Mouse (Mus musculus): ENCODE measurements around the gene Ednrb. TPM values are rescaled to one million over a fixed set of nuclear protein-coding genes. Genes with fewer than 3 reads are reported as not detected.

The Ednrb gene
- polyA plus RNA-seq, 2 experiments: 2.3 to 7.5 TPM

- Histone ChIP-seq H3K9me3 (ENCODE audit: control insufficient read depth, low read length) (no peaks in the 10 kb centered on the region), H3K27ac (no peak overlapping the region), H3K4me2 (ENCODE audit: low read depth) (peak overlapping the region; percentile 21), H3K27me3 (ENCODE audit: control insufficient read depth, insufficient read depth, low read length) (no peaks in the 10 kb centered on the region), H3K4me3 (ENCODE audit: insufficient read depth in 1 of 2, low read depth in 2 of 2, low read length in 2 of 2) (no peak overlapping the region), H3K36me3 (replicated peaks; ENCODE audit: control insufficient read depth, insufficient read depth, low read depth) (no peaks in the 10 kb centered on the region), H3K9ac (replicated peaks) (no peak overlapping the region), H3K4me1 (replicated peaks; ENCODE audit: control insufficient read depth in 2 of 2, insufficient read depth in 2 of 2, low read length in 1 of 2) (peaks cover 3 to 9% of the 10 kb centered on the region in 2 experiments; a peak in 3 of 4 replicates)
- no peak for ATAC-seq (ENCODE audit: insufficient read depth)
- no peak for TF ChIP-seq CTCF (IDR thresholded peaks at IDR 0.05; ENCODE audit: low read depth)
- no peak for TF ChIP-seq EP300 (IDR thresholded peaks at IDR 0.05; ENCODE audit: low read depth)
- DNase-seq (ENCODE audit: low read depth in 3 of 3, low spot score in 3 of 3): no peak
- 21% methylated on average over 16 of the region's 16 CpGs for WGBS (ENCODE audit: insufficient replicate concordance)
Observed at GRCm38 (mm10) chr14:103815542-103815941, 28.7 kb downstream of the Ednrb start.

DNA sequence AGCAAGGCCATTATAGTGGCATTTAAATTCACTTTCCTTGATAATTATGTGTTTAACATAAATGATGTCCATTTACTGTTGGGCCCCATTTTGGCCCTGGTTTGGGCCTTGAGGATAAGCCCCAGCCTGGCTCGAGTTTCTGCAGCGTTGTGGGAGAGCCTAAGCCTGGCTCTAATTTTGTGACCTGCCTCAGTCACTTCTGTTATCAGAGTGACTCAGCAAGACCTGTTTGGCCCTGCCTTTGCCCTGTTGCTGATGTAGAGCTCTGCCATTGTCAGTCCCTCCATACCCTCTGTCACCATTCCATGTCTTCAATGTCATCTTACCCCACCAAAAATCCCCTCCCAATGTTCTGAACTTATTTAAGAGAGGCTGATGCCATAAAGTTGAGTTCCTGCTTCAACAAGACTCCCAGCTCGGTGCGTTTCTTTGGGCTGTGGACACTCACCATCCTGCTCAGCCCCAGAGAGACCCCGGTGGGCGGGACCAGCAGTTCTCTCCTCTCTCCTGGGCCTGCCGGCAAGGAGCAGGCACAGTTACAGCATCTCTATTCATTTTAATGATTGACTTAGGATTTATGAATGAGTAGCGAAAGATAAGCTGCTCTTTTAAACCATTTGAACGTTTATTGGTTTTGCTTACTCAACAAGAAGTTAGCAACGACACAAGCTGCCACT lies 30.0 kb downstream of the Ednrb start:
- H3K9me3 ChIP-seq (ENCODE audit: control insufficient read depth, low read length): no peaks in the 10 kb centered on the region
- WGBS (ENCODE audit: insufficient replicate concordance): 37% methylated on average over 10 of the region's 10 CpGs
- no peak overlapping the region for H3K4me2 ChIP-seq (ENCODE audit: low read depth)
- H3K27me3 ChIP-seq (ENCODE audit: control insufficient read depth, insufficient read depth, low read length): no peaks in the 10 kb centered on the region
- H3K36me3 ChIP-seq (replicated peaks; ENCODE audit: control insufficient read depth, insufficient read depth, low read depth): no peaks in the 10 kb centered on the region
- no peak overlapping the region for H3K9ac ChIP-seq (replicated peaks)
- no peak for TF ChIP-seq EP300 (IDR thresholded peaks at IDR 0.05; ENCODE audit: low read depth)
- TF ChIP-seq CTCF (IDR thresholded peaks at IDR 0.05; ENCODE audit: low read depth): no peak
- ATAC-seq (ENCODE audit: insufficient read depth) (peak; percentile 85), DNase-seq (ENCODE audit: low read depth in 3 of 3, low spot score in 3 of 3) (peak; percentile 4 to 12 (median 7))
- H3K27ac ChIP-seq: no peak overlapping the region
- peaks cover 3 to 9% of the 10 kb centered on the region in 2 experiments; a peak in 3 of 4 replicates for H3K4me1 ChIP-seq (replicated peaks; ENCODE audit: control insufficient read depth in 2 of 2, insufficient read depth in 2 of 2, low read length in 1 of 2)
- no peak overlapping the region for H3K4me3 ChIP-seq (ENCODE audit: insufficient read depth in 1 of 2, low read depth in 2 of 2, low read length in 2 of 2)

DNA sequence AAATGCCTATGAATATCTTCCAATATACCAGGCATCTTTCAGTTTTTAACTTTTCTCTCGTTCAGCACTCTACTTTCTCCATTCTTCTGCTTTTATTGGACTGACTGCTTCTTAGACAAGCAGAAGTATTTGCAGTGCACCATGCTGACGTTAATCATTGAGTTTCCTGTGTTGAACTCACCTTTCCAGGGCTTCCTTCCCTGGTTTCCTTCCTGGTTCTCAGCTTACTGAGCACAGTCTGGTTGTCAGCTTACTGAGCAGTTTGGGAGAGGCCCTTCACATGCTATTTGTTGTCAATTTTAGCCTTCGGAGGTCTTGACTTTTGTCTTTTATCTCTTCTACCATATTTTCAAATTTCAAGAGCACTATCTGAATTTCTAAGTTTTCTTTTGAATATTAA lies 31.0 kb downstream of the Ednrb start:
- no peak overlapping the region for H3K4me3 ChIP-seq (ENCODE audit: insufficient read depth in 1 of 2, low read depth in 2 of 2, low read length in 2 of 2)
- TF ChIP-seq EP300 (IDR thresholded peaks at IDR 0.05; ENCODE audit: low read depth) (no peak), CTCF (IDR thresholded peaks at IDR 0.05; ENCODE audit: low read depth) (no peak)
- no peak overlapping the region for H3K27ac ChIP-seq
- H3K9me3 ChIP-seq (ENCODE audit: control insufficient read depth, low read length): no peaks in the 10 kb centered on the region
- H3K4me2 ChIP-seq (ENCODE audit: low read depth): no peak overlapping the region
- no peak overlapping the region for H3K9ac ChIP-seq (replicated peaks)
- H3K36me3 ChIP-seq (replicated peaks; ENCODE audit: control insufficient read depth, insufficient read depth, low read depth): no peaks in the 10 kb centered on the region
- WGBS (ENCODE audit: insufficient replicate concordance): 10% methylated on average over 3 of the region's 3 CpGs
- ATAC-seq (ENCODE audit: insufficient read depth): no peak
- H3K27me3 ChIP-seq (ENCODE audit: control insufficient read depth, insufficient read depth, low read length): no peaks in the 10 kb centered on the region
- DNase-seq (ENCODE audit: low read depth in 3 of 3, low spot score in 3 of 3): no peak
- H3K4me1 ChIP-seq (replicated peaks; ENCODE audit: control insufficient read depth in 2 of 2, insufficient read depth in 2 of 2, low read length in 1 of 2): peaks cover 3 to 9% of the 10 kb centered on the region in 2 experiments; a peak in 3 of 4 replicates

GRCm38 (mm10) chr14:103811291-103811690 lies 32.9 kb downstream of the Ednrb start:
- H3K4me1 ChIP-seq (replicated peaks; ENCODE audit: control insufficient read depth in 2 of 2, insufficient read depth in 2 of 2, low read length in 1 of 2): peaks cover 3 to 9% of the 10 kb centered on the region in 2 experiments; a peak in 3 of 4 replicates
- H3K4me2 ChIP-seq (ENCODE audit: low read depth): no peak overlapping the region
- no peaks in the 10 kb centered on the region for H3K36me3 ChIP-seq (replicated peaks; ENCODE audit: control insufficient read depth, insufficient read depth, low read depth)
- H3K27ac ChIP-seq: no peak overlapping the region
- no peak overlapping the region for H3K9ac ChIP-seq (replicated peaks)
- TF ChIP-seq EP300 (IDR thresholded peaks at IDR 0.05; ENCODE audit: low read depth) (no peak), CTCF (IDR thresholded peaks at IDR 0.05; ENCODE audit: low read depth) (no peak)
- 83% methylated on average over 7 of the region's 7 CpGs for WGBS (ENCODE audit: insufficient replicate concordance)
- ATAC-seq (ENCODE audit: insufficient read depth) (no peak), DNase-seq (ENCODE audit: low read depth in 3 of 3, low spot score in 3 of 3) (no peak)
- H3K9me3 ChIP-seq (ENCODE audit: control insufficient read depth, low read length): no peaks in the 10 kb centered on the region
- H3K4me3 ChIP-seq (ENCODE audit: insufficient read depth in 1 of 2, low read depth in 2 of 2, low read length in 2 of 2): no peak overlapping the region
- H3K27me3 ChIP-seq (ENCODE audit: control insufficient read depth, insufficient read depth, low read length): no peaks in the 10 kb centered on the region

DNA sequence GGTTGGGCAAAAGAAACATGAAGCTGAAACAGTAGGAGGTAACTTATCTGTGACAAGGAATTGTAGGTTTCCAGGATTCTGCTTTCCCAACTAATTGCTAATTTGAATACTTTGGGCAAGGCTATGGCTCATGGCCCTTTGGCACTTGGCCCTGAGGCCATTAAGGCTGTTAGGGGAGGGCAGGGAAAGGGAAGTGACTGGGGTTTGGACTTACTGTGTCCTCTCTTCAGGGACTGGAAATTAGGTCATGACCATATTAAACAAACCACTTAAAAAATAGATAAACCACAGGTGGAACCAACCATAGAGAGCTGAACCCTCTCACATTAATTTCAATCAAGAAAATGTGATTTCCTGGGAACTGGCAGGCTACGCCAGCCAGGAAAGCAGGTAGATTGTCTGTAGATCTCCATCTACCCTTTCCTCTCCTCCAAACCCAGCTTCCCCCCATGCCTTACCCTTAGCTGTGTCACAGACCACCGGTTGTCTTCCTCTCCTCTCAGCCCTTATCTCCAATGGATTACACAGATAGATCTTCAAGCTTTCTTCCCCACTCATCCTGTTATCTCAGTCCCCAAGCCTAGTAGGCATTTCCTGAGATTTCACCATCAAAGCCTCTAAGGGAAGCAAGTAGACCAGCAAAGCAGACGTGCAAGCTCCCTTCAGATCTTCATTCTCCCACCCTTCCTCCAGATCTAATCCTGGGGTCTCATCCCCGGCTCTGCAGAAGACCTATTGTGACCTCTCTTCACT lies 40.1 kb downstream of the Ednrb start:
- H3K36me3 ChIP-seq (replicated peaks; ENCODE audit: control insufficient read depth, insufficient read depth, low read depth): no peaks in the 10 kb centered on the region
- 14% methylated on average over 4 of the region's 4 CpGs for whole genome bisulfite sequencing (ENCODE audit: insufficient replicate concordance)
- H3K27ac ChIP-seq: no peak overlapping the region
- no peak for TF ChIP-seq CTCF (IDR thresholded peaks at IDR 0.05; ENCODE audit: low read depth)
- TF ChIP-seq EP300 (IDR thresholded peaks at IDR 0.05; ENCODE audit: low read depth): no peak
- no peaks in the 10 kb centered on the region for H3K4me1 ChIP-seq (replicated peaks; ENCODE audit: control insufficient read depth in 2 of 2, insufficient read depth in 2 of 2, low read length in 1 of 2)
- H3K27me3 ChIP-seq (ENCODE audit: control insufficient read depth, insufficient read depth, low read length): no peaks in the 10 kb centered on the region
- no peak overlapping the region for H3K4me2 ChIP-seq (ENCODE audit: low read depth)
- no peak overlapping the region for H3K9ac ChIP-seq (replicated peaks)
- no peak overlapping the region for H3K4me3 ChIP-seq (ENCODE audit: insufficient read depth in 1 of 2, low read depth in 2 of 2, low read length in 2 of 2)
- no peaks in the 10 kb centered on the region for H3K9me3 ChIP-seq (ENCODE audit: control insufficient read depth, low read length)
- ATAC-seq (ENCODE audit: insufficient read depth) (no peak), DNase-seq (ENCODE audit: low read depth in 3 of 3, low spot score in 3 of 3) (no peak)
